Mouse (Mus musculus) heart, postnatal 36 days (tissue): Measurements from ENCODE around the gene Pot1b. TPM values are rescaled to one million over a fixed set of nuclear protein-coding genes. Genes with fewer than 3 reads are reported as not detected.

ENCODE experiments used
- DNase-seq, 2 experiments: peaks; one replicate each; pipeline ENCODE4 v3.0.0; 2021 to 2022
- intact Hi-C: fragments of 180-260 bp; cut with DNase I; formaldehyde crosslinking; loops from one replicate; pipeline ENCODE4 v1.15.1; 2025
- total RNA-seq, 2 experiments: library from RNA; stranded (reverse); gene quantifications; 2 replicates each; pipeline ENCODE4 v1.2.3; 2021

Gene Pot1b
- 1 to 10 TPM; 2.6 to 3.3 TPM for total RNA-seq

DNA sequence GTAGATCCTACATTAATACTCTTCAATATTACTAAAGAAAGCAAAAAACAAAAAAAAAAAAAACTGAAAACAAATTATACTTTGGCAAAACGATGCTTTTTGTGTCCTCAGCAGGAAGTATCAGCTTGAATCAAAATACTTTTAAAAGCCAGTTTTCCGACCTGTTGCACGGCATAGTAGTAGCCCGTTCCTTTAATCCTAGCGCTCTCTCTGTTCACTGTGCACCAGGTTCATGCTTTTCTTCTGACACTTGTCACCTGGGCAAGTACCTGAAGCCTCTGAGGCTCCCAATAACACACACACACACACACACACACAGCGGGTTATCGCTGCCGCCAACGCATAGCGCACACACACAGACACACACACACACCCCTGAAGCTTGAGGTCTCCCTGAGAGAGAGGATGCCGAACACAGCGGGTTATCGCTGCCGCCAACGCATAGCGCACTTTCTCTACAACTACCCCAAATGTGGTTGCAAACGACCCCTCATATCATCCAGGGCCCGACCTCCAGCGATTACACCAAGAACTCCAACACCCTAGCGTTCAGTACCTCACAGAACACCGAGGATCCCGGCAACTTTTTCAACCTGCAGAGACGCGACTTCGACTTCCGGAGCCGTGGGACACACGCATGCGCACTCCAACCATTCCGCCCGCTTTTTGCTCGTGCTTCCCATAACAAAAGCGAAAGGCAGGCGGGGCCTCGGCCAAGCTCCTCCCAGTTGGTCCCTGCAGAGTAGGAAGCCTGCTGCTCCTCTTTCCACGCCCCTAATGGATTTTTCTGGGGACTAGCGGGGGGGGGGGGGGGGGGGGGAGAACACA, at the start of gene Pot1b:
Gene Pot1b, minus strand, starts transcription at position 645 of the 828 bp plus-strand sequence.
- intact Hi-C loops = no loop called here
- DNase-seq = peak; percentile 95 to 99

DNA sequence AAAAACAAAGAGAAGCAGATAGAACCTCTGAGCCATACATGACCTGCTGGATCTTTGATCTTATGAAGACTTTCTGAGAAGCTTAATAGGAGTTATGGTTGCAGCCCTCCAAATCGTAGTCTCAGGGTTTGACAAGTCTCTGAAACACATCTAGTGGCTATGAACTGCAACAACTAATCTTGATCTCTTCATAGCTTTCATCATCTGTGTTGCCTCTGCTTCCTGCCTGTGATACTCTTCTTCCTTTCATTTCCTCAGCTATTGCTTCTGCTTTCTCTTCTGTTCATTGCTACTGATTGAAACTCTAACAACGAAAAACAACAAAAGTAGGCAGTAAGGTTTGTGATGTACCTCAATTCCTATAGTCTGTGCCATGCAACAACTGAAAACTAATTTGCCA, 38.7 kb upstream of the Pot1b start:
- no peak for DNase-seq
- intact Hi-C loops = no loop called here

DNA sequence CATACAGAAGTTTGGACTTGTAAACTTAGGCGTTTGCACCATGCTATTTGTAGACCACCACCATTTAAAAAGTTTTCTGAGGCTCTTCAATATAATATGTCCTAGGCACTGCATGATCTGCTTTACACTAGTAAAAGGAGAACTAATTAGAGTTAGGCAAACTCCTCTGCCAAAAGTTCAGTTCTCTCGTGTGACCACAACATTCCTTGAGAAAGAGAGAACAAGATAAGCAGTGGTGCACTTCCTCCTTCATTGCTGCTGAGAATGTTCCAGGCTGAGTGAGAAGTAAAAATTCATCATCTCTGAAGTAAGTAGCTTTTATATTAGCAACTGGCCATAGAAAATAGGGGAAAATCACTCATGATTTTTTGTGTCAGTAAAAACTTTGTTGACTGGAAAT, 37.4 kb upstream of the Pot1b start, which contains the start of gene Adgre4:
Gene Adgre4, plus strand, starts transcription at position 199 of the 400 bp plus-strand sequence.
- intact Hi-C loops = no loop called here
- no peak for DNase-seq

DNA sequence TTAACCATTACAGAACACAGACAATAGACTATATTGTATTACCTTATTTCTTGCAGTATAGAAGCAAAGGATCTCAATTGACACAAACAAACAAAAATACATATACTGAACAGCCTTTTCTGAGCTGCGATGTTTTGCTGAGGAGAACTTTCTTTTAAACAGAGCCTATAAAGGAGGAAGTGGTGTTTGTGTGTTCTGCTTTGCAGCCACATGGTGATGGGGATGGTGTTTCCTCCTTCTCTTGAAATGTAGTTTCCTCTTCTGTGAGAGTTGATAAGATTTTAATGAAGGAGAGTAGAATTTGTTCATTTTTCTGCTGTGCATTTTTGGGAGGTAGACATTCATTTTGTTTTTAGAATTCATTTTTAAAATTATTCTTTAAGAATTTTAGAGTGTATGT, 24.2 kb upstream of the Pot1b start:
- intact Hi-C loops = no loop called here
- DNase-seq = no peak

DNA sequence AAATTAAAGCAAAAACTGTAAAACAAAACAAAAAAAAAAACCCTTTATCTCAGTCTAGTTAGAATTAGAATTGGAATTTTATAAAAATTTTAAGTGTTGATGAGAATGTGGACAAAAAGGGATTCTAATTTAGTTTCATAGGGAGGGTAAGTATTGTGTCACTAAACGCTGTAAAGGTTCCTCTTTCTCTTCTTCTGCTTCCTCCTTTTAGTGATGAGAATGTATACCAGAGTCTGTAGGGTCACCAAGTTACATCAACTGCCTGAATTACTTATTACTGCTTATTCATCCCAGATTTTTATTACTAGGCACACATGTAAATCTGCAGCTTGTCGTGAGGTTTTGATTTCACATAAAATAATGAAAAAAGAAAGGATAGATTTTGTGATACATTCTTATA, 13.8 kb upstream of the Pot1b start:
- no peak for DNase-seq
- intact Hi-C loops = no loop called here

DNA sequence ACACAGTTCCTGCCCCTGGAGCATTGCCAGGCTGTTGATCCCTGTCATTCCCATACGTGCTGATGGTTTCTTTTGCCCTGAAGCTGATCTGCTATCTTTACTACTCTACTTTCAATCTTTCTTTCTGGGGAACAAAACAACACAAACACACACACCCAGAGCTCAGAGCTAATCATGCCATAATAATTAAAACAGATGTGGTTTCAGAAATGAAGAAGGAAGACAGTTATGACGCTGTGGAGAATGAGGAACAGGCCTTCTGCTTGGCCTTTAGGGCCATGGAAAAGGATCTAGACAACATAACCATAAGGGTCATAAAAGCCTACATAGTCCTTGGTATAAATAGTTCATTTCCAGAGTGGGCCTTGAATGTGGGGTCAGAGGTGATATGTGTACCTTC, 9.8 kb upstream of the Pot1b start:
- DNase-seq = no peak
- intact Hi-C loops = no loop called here

DNA sequence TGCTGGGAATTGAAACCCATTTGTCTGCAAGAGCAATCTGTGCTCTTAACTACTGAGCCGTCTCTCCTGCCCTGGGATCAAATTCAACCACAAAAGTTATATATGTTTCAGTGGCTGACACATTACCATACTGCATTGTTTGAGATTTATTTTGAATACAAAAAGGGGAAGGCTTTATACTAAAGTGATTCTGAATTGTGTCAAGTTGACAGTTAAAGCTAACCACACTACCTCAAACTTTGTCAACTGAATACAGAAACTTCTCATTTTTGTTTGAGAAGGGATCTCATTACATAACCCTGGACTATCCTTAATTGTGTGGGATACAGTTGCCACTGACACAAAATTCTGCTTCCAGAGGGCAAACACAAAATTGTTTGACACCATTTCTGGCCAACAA, 8.8 kb upstream of the Pot1b start:
- intact Hi-C loops = no loop called here
- no peak for DNase-seq

DNA sequence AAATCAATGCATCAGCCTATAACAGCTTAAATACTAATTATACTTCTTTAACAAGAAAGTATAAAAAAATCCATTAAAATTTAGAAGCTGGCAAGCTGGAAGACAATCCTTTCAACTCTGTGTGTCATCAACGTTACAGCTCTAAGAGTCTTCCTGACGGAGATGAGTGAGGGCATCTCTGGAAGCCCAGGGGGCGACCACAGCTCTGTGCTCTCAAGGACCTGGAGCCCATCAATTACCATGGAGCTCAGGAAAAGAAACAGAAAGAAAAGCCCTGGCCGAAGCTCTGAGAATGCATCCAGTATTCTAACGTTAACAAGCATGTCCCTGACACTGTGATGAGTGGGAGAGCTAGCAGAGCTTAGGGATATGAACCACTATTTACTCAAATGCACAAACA, 9.6 kb downstream of the Pot1b start:
- intact Hi-C loops = loop anchor here (5.0 kb wide), 3 partner anchors 179 to 254 kb away; partner anchors contain the start of gene Yju2
- DNase-seq = no peak

DNA sequence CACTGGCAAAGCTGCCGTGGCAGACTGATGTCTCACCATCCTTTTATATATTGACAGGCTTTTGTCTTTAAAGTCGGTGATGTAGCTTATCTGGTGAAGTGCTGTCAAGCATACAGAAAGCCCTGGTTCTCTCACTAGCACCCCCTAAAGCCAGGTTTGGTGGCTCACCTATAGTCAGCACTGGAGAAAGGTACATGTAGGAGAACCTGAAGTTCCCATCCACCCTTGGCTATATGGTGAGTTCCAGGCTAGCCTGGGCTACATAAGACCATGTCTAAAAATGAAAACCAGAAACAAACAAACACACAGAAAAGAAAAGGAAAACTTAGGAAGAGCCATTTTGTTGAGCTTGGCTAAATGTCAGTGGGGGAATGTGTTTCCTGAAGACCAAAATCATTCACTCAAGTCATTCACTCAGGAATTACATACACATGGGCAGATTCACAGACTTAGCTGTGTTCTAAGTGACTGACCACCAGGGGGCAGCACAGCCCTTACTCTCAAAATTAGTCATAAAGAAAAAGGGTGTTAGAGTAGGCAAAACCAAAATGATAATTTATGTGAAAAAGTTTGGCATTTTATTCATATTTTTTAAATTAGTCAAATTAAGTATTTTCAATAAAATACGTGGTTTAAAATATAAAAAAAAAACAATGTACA, 10.1 kb downstream of the Pot1b start:
- DNase-seq = peak; percentile 62 to 78
- intact Hi-C loops = loop anchor here (5.0 kb wide), 3 partner anchors 180 to 255 kb away; partner anchors contain the start of gene Yju2

DNA sequence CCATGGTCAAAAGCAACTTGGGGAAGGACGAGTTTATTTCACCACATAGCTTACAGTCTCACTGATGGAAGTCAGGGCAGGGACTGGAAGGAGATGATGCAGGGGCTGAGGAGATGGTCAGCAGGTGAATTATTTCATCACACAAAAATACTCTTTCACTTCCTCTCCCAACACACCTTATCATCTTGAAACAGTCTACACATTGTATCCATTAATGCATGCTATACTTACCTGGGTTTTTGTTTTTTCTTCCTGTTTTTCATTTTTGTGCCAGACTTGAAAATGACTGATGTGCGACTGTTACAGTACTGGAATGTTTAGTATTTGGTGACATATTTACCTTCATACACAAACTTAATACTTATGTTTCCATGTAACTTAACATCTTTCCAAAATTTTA, 13.0 kb downstream of the Pot1b start:
- DNase-seq = no peak

DNA sequence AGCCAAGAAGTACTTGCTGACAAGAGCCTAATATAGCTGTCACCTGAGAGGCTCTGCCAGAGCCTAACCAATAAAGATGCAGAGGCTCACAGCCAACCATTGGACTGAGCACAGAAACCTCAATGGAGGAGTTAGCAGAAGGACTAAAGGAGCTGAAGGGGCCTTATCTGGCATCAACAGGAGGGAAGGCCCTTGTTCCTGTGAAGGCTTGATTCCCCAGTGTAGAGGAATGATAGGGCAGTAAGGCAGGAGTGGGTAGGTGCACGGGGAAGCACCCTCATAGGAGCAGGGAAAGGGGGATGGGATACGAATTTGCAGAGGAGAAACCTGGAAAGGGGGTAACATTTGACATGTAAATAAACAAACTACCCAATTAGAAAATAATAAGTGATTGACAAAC, 51.3 kb downstream of the Pot1b start:
- intact Hi-C loops = no loop called here
- no peak for DNase-seq

More for the DNA sequence above, 13.0 kb downstream of the Pot1b start:
- intact Hi-C loops = no loop called here

DNA sequence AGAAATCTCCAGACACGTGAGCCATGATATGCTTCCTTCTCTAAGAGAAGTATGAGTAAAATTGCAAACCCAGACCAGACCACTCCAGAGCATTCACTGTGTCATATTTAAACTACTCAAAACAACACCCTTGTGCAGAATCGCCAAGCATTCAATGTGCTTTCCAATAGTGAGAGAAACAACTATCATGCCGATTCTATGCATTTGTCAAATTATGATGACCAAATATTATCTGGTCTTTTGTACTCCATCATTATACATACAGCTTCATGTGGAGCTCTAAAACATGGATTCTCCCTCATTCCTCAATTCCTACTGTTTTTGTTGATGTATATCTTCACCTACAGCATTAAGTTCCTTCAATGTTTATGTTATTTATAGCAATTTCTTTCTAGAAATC, 87.3 kb downstream of the Pot1b start, which contains the start of gene Vmn2r118:
Gene Vmn2r118, minus strand, starts transcription at position 101 of the 400 bp plus-strand sequence.
- intact Hi-C loops = no loop called here
- DNase-seq = no peak

Other genes with a start within 250 kb of the Pot1b start
- gene Vmn2r118, start 87.4 kb downstream of the Pot1b start, total RNA-seq = not detected
- gene Adgre4, start 37.4 kb upstream of the Pot1b start, total RNA-seq = under 1 TPM; 0.47 to 0.76 TPM
- 1 to 10 TPM; 4.2 to 4.4 TPM for gene Zfp119a, start 166.3 kb upstream of the Pot1b start, total RNA-seq
- 1 to 10 TPM; 4.1 to 5.0 TPM for gene Zfp959, start 179.5 kb upstream of the Pot1b start, total RNA-seq
- 1 to 10 TPM; 3.7 to 4.3 TPM for gene Zfp119b, start 236.9 kb upstream of the Pot1b start, total RNA-seq
- 1 to 10 TPM in 1 of 2 experiments, under 1 TPM in 1; 0.78 to 1.6 TPM for gene Ebi3, start 240.0 kb upstream of the Pot1b start, total RNA-seq
- 1 to 10 TPM; 8.8 to 9.5 TPM for gene Yju2, start 246.5 kb upstream of the Pot1b start, total RNA-seq